Mouse (Mus musculus): ENCODE data around the gene Clec4f. TPM values are rescaled to one million over a fixed set of nuclear protein-coding genes. Genes with fewer than 3 reads are reported as not detected.

Clec4f gene
- not detected for total RNA-seq (2023)

GRCm38 (mm10) chr6:83656087-83656486 lies at the start of gene Clec4f:
Clec4f (minus strand) TSS chr6:83656187.

GRCm38 (mm10) chr6:83677757-83678156 lies 21.8 kb upstream of the Clec4f start, which contains the start of gene Cd207:
Cd207 (minus strand) TSS chr6:83677857.

Other genes starting within 250 kb of the Clec4f start
- 191 TPM for gene Tet3, start 197.1 kb downstream of the Clec4f start, total RNA-seq (2023)
- gene Dguok, start 149.2 kb downstream of the Clec4f start, total RNA-seq (2023) = 52.4 TPM
- gene Actg2, start 119.9 kb downstream of the Clec4f start, total RNA-seq (2023) = not detected
- 20.4 TPM for gene Stambp, start 83.5 kb downstream of the Clec4f start, total RNA-seq (2023)
- gene Cd207, start 21.7 kb upstream of the Clec4f start, total RNA-seq (2023) = 0.50 TPM
- not detected for gene Vax2, start 55.1 kb upstream of the Clec4f start, total RNA-seq (2023)
- gene Atp6v1b1, start 86.8 kb upstream of the Clec4f start, total RNA-seq (2023) = not detected
- gene Ankrd53, start 106.5 kb upstream of the Clec4f start, total RNA-seq (2023) = not detected
- 62.1 TPM for gene Tex261, start 119.6 kb upstream of the Clec4f start, total RNA-seq (2023)
- 10.9 TPM for gene Nagk, start 138.8 kb upstream of the Clec4f start, total RNA-seq (2023)
- gene Paip2b, start 175.6 kb upstream of the Clec4f start, total RNA-seq (2023) = 67.6 TPM
- 170 TPM for gene Zfp638, start 210.9 kb upstream of the Clec4f start, total RNA-seq (2023)

Measured in CD4-positive naive resting alpha-beta T cell, adult 57 days (primary cell).